Mouse (Mus musculus) adrenal gland, adult 2 months (tissue): ENCODE results near the gene Thada. TPM values are rescaled to one million over a fixed set of nuclear protein-coding genes. Genes with fewer than 3 reads are reported as not detected.
A peak's percentile ranks its signal among the peaks of the same experiment; 100 is the strongest.

Experiments
- DNase-seq: peaks from one replicate; pipeline ENCODE4 v3.0.0; 2021
- long read RNA-seq: library from polyadenylated mRNA; stranded (forward); transcript quantifications from one replicate; pipeline ENCODE4 v2.0.0, GENCODE M21; 2021
- polyA plus RNA-seq: library from polyadenylated mRNA; depleted of rRNA; stranded (reverse); fragments of >200 nt; gene quantifications from 2 replicates; pipeline ENCODE4 v1.2.3, GENCODE M21; 2012; rRNA removed
- total RNA-seq, 2 experiments: library from RNA; stranded (reverse); gene quantifications; 2 replicates each; pipeline ENCODE4 v1.2.3; 2021

Gene Thada
- 10 to 100 TPM; 19.4 to 21.2 TPM for total RNA-seq
- polyA plus RNA-seq, result 8.1 and 11.9 TPM in 2 replicates
- long read RNA-seq, full-length matches to known transcripts, result 3 of 6 reads
- long read RNA-seq, partial matches to known transcripts, result 0 of 6 reads
- long read RNA-seq, other reads (novel, unspliced or antisense), result 3 of 6 reads

GRCm38 (mm10) chr17:84465753-84466608 is at the start of gene Thada:
Thada (minus strand) TSS chr17:84466205.
- peak; percentile 98 for DNase-seq

GRCm38 (mm10) chr17:84512516-84513085 is 46.6 kb upstream of the Thada start:
- DNase-seq, result no peak

- DNase-seq, result peak; percentile 90
These were observed 45.9 kb upstream of the Thada start, which contains the start of gene Plekhh2 for GRCm38 (mm10) chr17:84511682-84512515. Plekhh2 (plus strand) TSS chr17:84511895.

GRCm38 (mm10) chr17:84510961-84511639 is 45.1 kb upstream of the Thada start:
- no peak for DNase-seq

- DNase-seq, result peak; percentile 74
These were observed 44.4 kb upstream of the Thada start for GRCm38 (mm10) chr17:84510355-84510754.

- no peak for DNase-seq
These were observed 43.2 kb upstream of the Thada start for GRCm38 (mm10) chr17:84509176-84509575.

- DNase-seq, result no peak
These were observed 42.7 kb upstream of the Thada start for GRCm38 (mm10) chr17:84508736-84509135.

- no peak for DNase-seq
These were observed 39.9 kb upstream of the Thada start for GRCm38 (mm10) chr17:84505922-84506321.

- DNase-seq, result no peak
These were observed 36.3 kb upstream of the Thada start for GRCm38 (mm10) chr17:84502341-84502740.

- peak; percentile 29 for DNase-seq
These were observed 32.6 kb upstream of the Thada start for GRCm38 (mm10) chr17:84498639-84499038.

- no peak for DNase-seq
These were observed 32.1 kb upstream of the Thada start for GRCm38 (mm10) chr17:84497972-84498604.

GRCm38 (mm10) chr17:84497559-84497958 is 31.6 kb upstream of the Thada start:
- DNase-seq, result no peak

- no peak for DNase-seq
These were observed 31.0 kb upstream of the Thada start for GRCm38 (mm10) chr17:84497026-84497425.

- no peak for DNase-seq
These were observed 26.4 kb upstream of the Thada start for GRCm38 (mm10) chr17:84492255-84492880.

GRCm38 (mm10) chr17:84487415-84487814 is 21.4 kb upstream of the Thada start:
- no peak for DNase-seq

GRCm38 (mm10) chr17:84483673-84484320 is 17.8 kb upstream of the Thada start:
- DNase-seq, result no peak

- no peak for DNase-seq
These were observed 16.8 kb upstream of the Thada start for GRCm38 (mm10) chr17:84482831-84483230.

GRCm38 (mm10) chr17:84480464-84481355 is 14.7 kb upstream of the Thada start:
- DNase-seq, result peak; percentile 65

- no peak for DNase-seq
These were observed 12.3 kb upstream of the Thada start for GRCm38 (mm10) chr17:84478276-84478675.
